Mouse (Mus musculus) left cerebral cortex, adult 2 months (tissue): ENCODE measurements around the gene Kcnj16. TPM values are rescaled to one million over a fixed set of nuclear protein-coding genes. Genes with fewer than 3 reads are reported as not detected.
A peak's percentile ranks its signal among the peaks of the same experiment; 100 is the strongest.

Experiments used
- DNase-seq, 2 experiments: peaks; one replicate each; pipeline ENCODE4 v3.0.0; 2021 to 2022; ENCODE audit warnings: low spot score in 2 of 2, mixed read lengths in 1 of 2; ENCODE audit errors: extremely low spot score in 1 of 2
- H3K27ac ChIP-seq: fragments of 200-600 bp; 2 replicates; pipeline ENCODE4 v1.8.1; 2022
- H3K4me3 ChIP-seq: fragments of 200-600 bp; 2 replicates; pipeline ENCODE4 v1.8.1; 2022
- CTCF ChIP-seq: fragments of 200-600 bp; IDR thresholded peaks from 2 replicates; pipeline ENCODE4 v1.8.1; 2022; ENCODE audit warnings: antibody characterized with exemption, mild to moderate bottlenecking, moderate library complexity
- intact Hi-C: fragments of 180-260 bp; cut with DNase I; formaldehyde crosslinking; loops from one replicate; pipeline ENCODE4 v1.15.1; 2025
- total RNA-seq, 2 experiments: library from RNA; stranded (reverse); gene quantifications; 2 replicates each; pipeline ENCODE4 v1.2.3; 2021

The Kcnj16 gene
- total RNA-seq, 2 experiments from 2014 or later, result 23.7 to 27.2 TPM

GRCm38 (mm10) chr11:110997211-110997610 is 29.4 kb downstream of the Kcnj16 start:
- TF ChIP-seq CTCF, result no peak
- intact Hi-C loops, result loop anchor here (10.0 kb wide), 1 partner anchor 148 kb away; no protein-coding TSS in a partner anchor
- peak overlapping the region; percentile 34 for H3K4me3 ChIP-seq

GRCm38 (mm10) chr11:111005103-111005502 is 37.3 kb downstream of the Kcnj16 start:
- Histone ChIP-seq H3K27ac (no peak overlapping the region), H3K4me3 (no peak overlapping the region)
- TF ChIP-seq CTCF, result no peak
- intact Hi-C loops, result no loop called here
- no peak for DNase-seq

More at GRCm38 (mm10) chr11:110997211-110997610, 29.4 kb downstream of the Kcnj16 start:
- H3K27ac ChIP-seq, result peak overlapping the region; percentile 33; the same call in 1 of the 2 replicates
- peak; percentile 11 for DNase-seq

- TF ChIP-seq CTCF, result no peak
- no peak for DNase-seq
- no peak overlapping the region for H3K4me3 ChIP-seq
- intact Hi-C loops, result no loop called here
- H3K27ac ChIP-seq, result no peak overlapping the region
Measured at GRCm38 (mm10) chr11:111009471-111009870, 41.6 kb downstream of the Kcnj16 start.

- Histone ChIP-seq H3K4me3 (no peak overlapping the region), H3K27ac (no peak overlapping the region)
- intact Hi-C loops, result no loop called here
- TF ChIP-seq CTCF, result no peak
- no peak for DNase-seq
Measured at GRCm38 (mm10) chr11:111016206-111016605, 48.4 kb downstream of the Kcnj16 start.

GRCm38 (mm10) chr11:111020211-111020610 is 52.4 kb downstream of the Kcnj16 start:
- no peak overlapping the region for H3K27ac ChIP-seq
- no peak for TF ChIP-seq CTCF
- intact Hi-C loops, result no loop called here
- no peak for DNase-seq
- H3K4me3 ChIP-seq, result no peak overlapping the region

GRCm38 (mm10) chr11:111022681-111023281 is 54.9 kb downstream of the Kcnj16 start:
- TF ChIP-seq CTCF, result no peak
- H3K27ac ChIP-seq, result no peak overlapping the region
- no peak overlapping the region for H3K4me3 ChIP-seq
- intact Hi-C loops, result no loop called here
- DNase-seq, result no peak

- intact Hi-C loops, result loop anchor here (5.0 kb wide), 1 partner anchor 470 kb away; no protein-coding TSS in a partner anchor
- no peak overlapping the region for H3K4me3 ChIP-seq
- no peak overlapping the region for H3K27ac ChIP-seq
- peak in 1 of 2 experiments; percentile 25 for DNase-seq
- TF ChIP-seq CTCF, result peak; percentile 83
Measured at GRCm38 (mm10) chr11:111042175-111042574, 74.3 kb downstream of the Kcnj16 start.

GRCm38 (mm10) chr11:111043298-111043697 is 75.5 kb downstream of the Kcnj16 start:
- intact Hi-C loops, result loop anchor here (5.0 kb wide), 1 partner anchor 471 kb away; no protein-coding TSS in a partner anchor
- Histone ChIP-seq H3K27ac (no peak overlapping the region), H3K4me3 (no peak overlapping the region)
- no peak for DNase-seq
- TF ChIP-seq CTCF, result no peak

- no peak overlapping the region for H3K27ac ChIP-seq
- intact Hi-C loops, result loop anchor here (10.0 kb wide), 1 partner anchor 699 kb away; no protein-coding TSS in a partner anchor
- DNase-seq, result no peak
- no peak for TF ChIP-seq CTCF
- H3K4me3 ChIP-seq, result no peak overlapping the region
Measured at GRCm38 (mm10) chr11:111054252-111054651, 86.4 kb downstream of the Kcnj16 start.

- Histone ChIP-seq H3K4me3 (no peak overlapping the region), H3K27ac (peak overlapping the region; percentile 51)
- intact Hi-C loops, result loop anchor here (5.0 to 10.0 kb wide), 2 partner anchors 543 to 700 kb away; no protein-coding TSS in a partner anchor
- DNase-seq, result no peak
- no peak for TF ChIP-seq CTCF
Measured at GRCm38 (mm10) chr11:111054854-111055822, 87.3 kb downstream of the Kcnj16 start.

GRCm38 (mm10) chr11:111056030-111056429 is 88.2 kb downstream of the Kcnj16 start:
- no peak for DNase-seq
- intact Hi-C loops, result loop anchor here (5.0 to 10.0 kb wide), 2 partner anchors 544 to 701 kb away; no protein-coding TSS in a partner anchor
- no peak for TF ChIP-seq CTCF
- Histone ChIP-seq H3K27ac (peak overlapping the region; percentile 6; the same call in 1 of the 2 replicates), H3K4me3 (no peak overlapping the region)

GRCm38 (mm10) chr11:111057435-111057834 is 89.6 kb downstream of the Kcnj16 start:
- TF ChIP-seq CTCF, result no peak
- intact Hi-C loops, result loop anchor here (5.0 to 10.0 kb wide), 2 partner anchors 545 to 703 kb away; no protein-coding TSS in a partner anchor
- H3K4me3 ChIP-seq, result no peak overlapping the region
- H3K27ac ChIP-seq, result no peak overlapping the region
- DNase-seq, result no peak
